Mouse (Mus musculus): ENCODE results near the gene Tm2d3. TPM values are rescaled to one million over a fixed set of nuclear protein-coding genes. Genes with fewer than 3 reads are reported as not detected.

Gene Tm2d3
- polyA plus RNA-seq, 1 experiment from 2014 or later: 78.7 TPM

GRCm38 (mm10) chr7:65663225-65663790 is 27.7 kb upstream of the Tm2d3 start:
- H3K27me3 ChIP-seq (replicated peaks; ENCODE audit: control insufficient read depth, insufficient read depth, low read length): no peaks in the 10 kb centered on the region
- no peaks in the 10 kb centered on the region for H3K9me3 ChIP-seq (ENCODE audit: control insufficient read depth, low read length)
- no peak overlapping the region for H3K4me2 ChIP-seq (ENCODE audit: low read depth, low read length)
- DNase-seq (ENCODE audit: low spot score) (no peak), ATAC-seq (ENCODE audit: low read depth) (no peak)
- WGBS: 69% methylated on average over 11 of the region's 11 CpGs
- H3K4me3 ChIP-seq (ENCODE audit: low read depth, low read length): no peak overlapping the region
- H3K36me3 ChIP-seq (ENCODE audit: control insufficient read depth, insufficient read depth, low read length): peaks cover 25% of the 10 kb centered on the region; the same call in 1 of the 2 replicates
- no peak overlapping the region for H3K27ac ChIP-seq (replicated peaks; ENCODE audit: low read depth, low read length)
- H3K9ac ChIP-seq (ENCODE audit: low read depth, low read length): no peak overlapping the region
- no peaks in the 10 kb centered on the region for H3K4me1 ChIP-seq (ENCODE audit: control insufficient read depth, insufficient read depth, low read length)

- Histone ChIP-seq H3K27me3 (replicated peaks; ENCODE audit: control insufficient read depth, insufficient read depth, low read length) (no peaks in the 10 kb centered on the region), H3K4me3 (ENCODE audit: low read depth, low read length) (no peak overlapping the region), H3K9me3 (ENCODE audit: control insufficient read depth, low read length) (no peaks in the 10 kb centered on the region), H3K4me1 (ENCODE audit: control insufficient read depth, insufficient read depth, low read length) (no peaks in the 10 kb centered on the region), H3K36me3 (ENCODE audit: control insufficient read depth, insufficient read depth, low read length) (peaks cover 25% of the 10 kb centered on the region; the same call in 1 of the 2 replicates), H3K9ac (ENCODE audit: low read depth, low read length) (no peak overlapping the region), H3K27ac (replicated peaks; ENCODE audit: low read depth, low read length) (no peak overlapping the region), H3K4me2 (ENCODE audit: low read depth, low read length) (no peak overlapping the region)
- ATAC-seq (ENCODE audit: low read depth) (no peak), DNase-seq (ENCODE audit: low spot score) (no peak)
- 86% methylated on average over 14 of the region's 14 CpGs for WGBS
Observed at GRCm38 (mm10) chr7:65663886-65664285, 27.1 kb upstream of the Tm2d3 start.

GRCm38 (mm10) chr7:65667491-65667890 is 23.5 kb upstream of the Tm2d3 start:
- Histone ChIP-seq H3K9me3 (ENCODE audit: control insufficient read depth, low read length) (no peaks in the 10 kb centered on the region), H3K9ac (ENCODE audit: low read depth, low read length) (no peak overlapping the region), H3K4me2 (ENCODE audit: low read depth, low read length) (no peak overlapping the region), H3K4me1 (ENCODE audit: control insufficient read depth, insufficient read depth, low read length) (no peaks in the 10 kb centered on the region), H3K36me3 (ENCODE audit: control insufficient read depth, insufficient read depth, low read length) (peaks cover 25% of the 10 kb centered on the region; the same call in 1 of the 2 replicates), H3K27me3 (replicated peaks; ENCODE audit: control insufficient read depth, insufficient read depth, low read length) (no peaks in the 10 kb centered on the region), H3K4me3 (ENCODE audit: low read depth, low read length) (no peak overlapping the region), H3K27ac (replicated peaks; ENCODE audit: low read depth, low read length) (no peak overlapping the region)
- 85% methylated on average over 6 of the region's 6 CpGs for WGBS
- ATAC-seq (ENCODE audit: low read depth) (no peak), DNase-seq (ENCODE audit: low spot score) (no peak)

GRCm38 (mm10) chr7:65678050-65678449 is 12.9 kb upstream of the Tm2d3 start:
- H3K36me3 ChIP-seq (ENCODE audit: control insufficient read depth, insufficient read depth, low read length): 0 out of 2 replicates have a peak, but pooled peaks cover 13% of the 10 kb centered on the region
- no peak overlapping the region for H3K4me2 ChIP-seq (ENCODE audit: low read depth, low read length)
- H3K27me3 ChIP-seq (replicated peaks; ENCODE audit: control insufficient read depth, insufficient read depth, low read length): no peaks in the 10 kb centered on the region
- ATAC-seq (ENCODE audit: low read depth): no peak
- 74% methylated on average over 10 of the region's 10 CpGs for WGBS
- no peak overlapping the region for H3K27ac ChIP-seq (replicated peaks; ENCODE audit: low read depth, low read length)
- H3K4me3 ChIP-seq (ENCODE audit: low read depth, low read length): no peak overlapping the region
- DNase-seq (ENCODE audit: low spot score): no peak
- H3K9me3 ChIP-seq (ENCODE audit: control insufficient read depth, low read length): no peaks in the 10 kb centered on the region
- no peak overlapping the region for H3K9ac ChIP-seq (ENCODE audit: low read depth, low read length)
- H3K4me1 ChIP-seq (ENCODE audit: control insufficient read depth, insufficient read depth, low read length): no peaks in the 10 kb centered on the region

GRCm38 (mm10) chr7:65678900-65679595 is 11.9 kb upstream of the Tm2d3 start:
- no peak overlapping the region for H3K27ac ChIP-seq (replicated peaks; ENCODE audit: low read depth, low read length)

GRCm38 (mm10) chr7:65681166-65681565 is 9.8 kb upstream of the Tm2d3 start:
- Histone ChIP-seq H3K9ac (ENCODE audit: low read depth, low read length) (no peak overlapping the region), H3K4me1 (ENCODE audit: control insufficient read depth, insufficient read depth, low read length) (no peaks in the 10 kb centered on the region), H3K27me3 (replicated peaks; ENCODE audit: control insufficient read depth, insufficient read depth, low read length) (no peaks in the 10 kb centered on the region), H3K4me3 (ENCODE audit: low read depth, low read length) (no peak overlapping the region), H3K4me2 (ENCODE audit: low read depth, low read length) (no peak overlapping the region), H3K27ac (replicated peaks; ENCODE audit: low read depth, low read length) (no peak overlapping the region), H3K36me3 (ENCODE audit: control insufficient read depth, insufficient read depth, low read length) (0 out of 2 replicates have a peak, but pooled peaks cover 8% of the 10 kb centered on the region), H3K9me3 (ENCODE audit: control insufficient read depth, low read length) (no peaks in the 10 kb centered on the region)
- WGBS: 58% methylated on average over 5 of the region's 5 CpGs
- ATAC-seq (ENCODE audit: low read depth): no peak
- no peak for DNase-seq (ENCODE audit: low spot score)

More at GRCm38 (mm10) chr7:65678900-65679595, 11.9 kb upstream of the Tm2d3 start:
- 74% methylated on average over 7 of the region's 7 CpGs for WGBS
- no peak overlapping the region for H3K9ac ChIP-seq (ENCODE audit: low read depth, low read length)
- H3K9me3 ChIP-seq (ENCODE audit: control insufficient read depth, low read length): no peaks in the 10 kb centered on the region
- H3K4me3 ChIP-seq (ENCODE audit: low read depth, low read length): no peak overlapping the region
- no peaks in the 10 kb centered on the region for H3K27me3 ChIP-seq (replicated peaks; ENCODE audit: control insufficient read depth, insufficient read depth, low read length)
- H3K36me3 ChIP-seq (ENCODE audit: control insufficient read depth, insufficient read depth, low read length): 0 out of 2 replicates have a peak, but pooled peaks cover 13% of the 10 kb centered on the region
- ATAC-seq (ENCODE audit: low read depth) (no peak), DNase-seq (ENCODE audit: low spot score) (no peak)
- no peak overlapping the region for H3K4me2 ChIP-seq (ENCODE audit: low read depth, low read length)
- H3K4me1 ChIP-seq (ENCODE audit: control insufficient read depth, insufficient read depth, low read length): no peaks in the 10 kb centered on the region

GRCm38 (mm10) chr7:65684256-65684835 is 6.6 kb upstream of the Tm2d3 start:
- H3K4me2 ChIP-seq (ENCODE audit: low read depth, low read length): no peak overlapping the region
- no peak overlapping the region for H3K9ac ChIP-seq (ENCODE audit: low read depth, low read length)
- DNase-seq (ENCODE audit: low spot score) (no peak), ATAC-seq (ENCODE audit: low read depth) (no peak)
- H3K27ac ChIP-seq (replicated peaks; ENCODE audit: low read depth, low read length): no peak overlapping the region
- H3K36me3 ChIP-seq (ENCODE audit: control insufficient read depth, insufficient read depth, low read length): 0 out of 2 replicates have a peak, but pooled peaks cover 4% of the 10 kb centered on the region
- H3K9me3 ChIP-seq (ENCODE audit: control insufficient read depth, low read length): no peaks in the 10 kb centered on the region
- H3K27me3 ChIP-seq (replicated peaks; ENCODE audit: control insufficient read depth, insufficient read depth, low read length): no peaks in the 10 kb centered on the region
- 52% methylated on average over 7 of the region's 7 CpGs for whole genome bisulfite sequencing
- H3K4me1 ChIP-seq (ENCODE audit: control insufficient read depth, insufficient read depth, low read length): no peaks in the 10 kb centered on the region
- no peak overlapping the region for H3K4me3 ChIP-seq (ENCODE audit: low read depth, low read length)

- no peak for ATAC-seq (ENCODE audit: low read depth)
- Histone ChIP-seq H3K36me3 (ENCODE audit: control insufficient read depth, insufficient read depth, low read length) (0 out of 2 replicates have a peak, but pooled peaks cover 4% of the 10 kb centered on the region), H3K4me1 (ENCODE audit: control insufficient read depth, insufficient read depth, low read length) (no peaks in the 10 kb centered on the region), H3K4me3 (ENCODE audit: low read depth, low read length) (no peak overlapping the region), H3K9ac (ENCODE audit: low read depth, low read length) (no peak overlapping the region), H3K4me2 (ENCODE audit: low read depth, low read length) (no peak overlapping the region), H3K27ac (replicated peaks; ENCODE audit: low read depth, low read length) (no peak overlapping the region), H3K9me3 (ENCODE audit: control insufficient read depth, low read length) (no peaks in the 10 kb centered on the region), H3K27me3 (replicated peaks; ENCODE audit: control insufficient read depth, insufficient read depth, low read length) (no peaks in the 10 kb centered on the region)
- DNase-seq (ENCODE audit: low spot score): no peak
- 84% methylated on average over 9 of the region's 9 CpGs for WGBS
Observed at GRCm38 (mm10) chr7:65686664-65687063, 4.3 kb upstream of the Tm2d3 start.

All from embryonic facial prominence, embryonic 14.5 days (tissue).